Comparison of ENCODE assay signal across 15 mouse cellular contexts in the genomic region with DNA sequence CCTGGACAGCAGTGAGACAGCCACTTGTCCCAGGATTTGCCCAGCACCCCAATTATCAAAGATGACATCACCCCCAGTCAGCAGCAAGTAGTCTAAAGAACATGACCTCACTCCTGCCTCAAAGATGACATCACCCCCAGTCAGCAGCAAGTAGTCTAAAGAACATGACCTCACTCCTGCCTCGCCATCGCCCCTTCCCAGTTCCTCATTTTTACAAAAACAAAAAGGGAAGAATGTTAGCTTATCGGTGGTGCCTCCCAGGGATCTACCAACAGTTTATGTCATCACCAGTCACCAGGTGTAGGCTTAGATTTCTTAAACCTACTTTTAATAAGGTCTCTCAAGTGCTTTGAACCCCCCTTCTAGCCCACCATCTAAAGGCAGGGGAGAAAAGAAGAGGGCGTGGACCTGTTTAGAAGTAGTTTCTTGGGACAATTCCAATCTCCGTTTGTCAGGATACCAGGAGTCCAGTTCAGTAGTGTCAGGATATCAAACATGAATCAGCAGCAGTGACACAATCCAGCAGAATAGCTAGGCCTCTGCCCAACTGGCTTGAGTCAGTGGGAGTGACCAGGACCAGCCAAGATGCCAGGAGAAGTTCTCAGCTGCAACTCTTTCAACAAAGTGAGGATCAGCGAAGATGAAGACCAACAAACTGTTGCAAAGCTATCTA.
A peak's percentile ranks its signal among the peaks of the same experiment; 100 is the strongest.
DNase-seq lines count a peak whose midpoint lies in the region; ATAC-seq and TF ChIP-seq lines count a peak whose summit lies in the region.
"Had no signal": no experiment of that assay in that cellular context is flagged by ENCODE, and none has a peak within 500 bp of the region (broad histone marks: within the 10 kb centered on the region; RNA-seq: fewer than 3 reads in every experiment).

No protein-coding gene starts in this region.

- no peak overlapping the region for H3K4me2 ChIP-seq in heart, embryonic 11.5 days
- H3K4me2 ChIP-seq: embryonic facial prominence, embryonic 13.5 days; heart, embryonic 15.5 days had no signal

- peak; percentile 34 to 37 for DNase-seq in heart, adult 9 months (ENCODE audit: low spot score in 2 of 2)
- peak; percentile 32 for DNase-seq in lung, postnatal 25 days (ENCODE audit: low spot score)
- no peak for DNase-seq in lung, postnatal 14 days
- peak; percentile 31 for DNase-seq in NIH3T3 (ENCODE audit: low read depth)
- no peak for DNase-seq in cerebellum, adult 2 months
- DNase-seq in cerebellum, adult 9-10 months = no peak
- DNase-seq: cerebellum, postnatal 25 days; gastrocnemius, adult 2 months; right cerebral cortex, postnatal 4 days had no signal

- H3K9ac ChIP-seq in heart, embryonic 11.5 days (ENCODE audit: low read depth, low read length) = no peak overlapping the region
- H3K9ac ChIP-seq: embryonic facial prominence, embryonic 13.5 days; heart, embryonic 15.5 days had no signal

- no peak overlapping the region for H3K4me3 ChIP-seq in heart, embryonic 11.5 days (ENCODE audit: low read depth, low read length)
- H3K4me3 ChIP-seq in cerebellum, adult 2 months (replicated peaks; ENCODE audit: insufficient read depth, low read depth, low read length) = no peak overlapping the region
- H3K4me3 ChIP-seq: embryonic facial prominence, embryonic 13.5 days; gastrocnemius, adult 2 months; heart, embryonic 15.5 days; left cerebral cortex, adult 2 months had no signal

- no peaks in the 10 kb centered on the region for H3K9me3 ChIP-seq in heart, embryonic 11.5 days (replicated peaks; ENCODE audit: control insufficient read depth, low read length)
- H3K9me3 ChIP-seq: heart, embryonic 15.5 days had no signal

- ATAC-seq in heart, embryonic 11.5 days (replicated peaks; ENCODE audit: insufficient number of reproducible peaks, low FRiP score, low TSS enrichment) = no peak
- peak; percentile 88 for ATAC-seq in neutrophil, adult 5-6 weeks (ENCODE audit: extremely low read depth, insufficient number of reproducible peaks, low FRiP score, poor library complexity, severe bottlenecking)

- TF ChIP-seq POLR2A in cerebellum, adult 2 months (IDR thresholded peaks at IDR 0.05; ENCODE audit: borderline replicate concordance, insufficient read depth, low read length) = no peak

- no peaks in the 10 kb centered on the region for H3K27me3 ChIP-seq in heart, embryonic 11.5 days (ENCODE audit: control insufficient read depth, insufficient read depth, low read length)
- H3K27me3 ChIP-seq in cerebellum, adult 2 months (ENCODE audit: control insufficient read depth, insufficient read depth, low read length) = no peaks in the 10 kb centered on the region
- H3K27me3 ChIP-seq: embryonic facial prominence, embryonic 13.5 days; heart, embryonic 15.5 days had no signal

- TF ChIP-seq CTCF in cerebellum, adult 2 months (IDR thresholded peaks at IDR 0.05; ENCODE audit: borderline replicate concordance, insufficient read depth, low read depth, low read length) = no peak

- WGBS in heart, embryonic 11.5 days (ENCODE audit: insufficient replicate concordance) = 74% methylated on average over 6 of the region's 6 CpGs
- WGBS in cerebellum, adult 2 months = 84% methylated on average over 6 of the region's 6 CpGs

- no peaks in the 10 kb centered on the region for H3K36me3 ChIP-seq in heart, embryonic 11.5 days (ENCODE audit: control insufficient read depth, insufficient read depth, low read length)
- H3K36me3 ChIP-seq: embryonic facial prominence, embryonic 13.5 days; heart, embryonic 15.5 days had no signal

- no peaks in the 10 kb centered on the region for H3K4me1 ChIP-seq in heart, embryonic 11.5 days (ENCODE audit: control insufficient read depth, insufficient read depth, low read length)
- H3K4me1 ChIP-seq in cerebellum, adult 2 months (ENCODE audit: control insufficient read depth, insufficient read depth, low read length) = peaks cover 5% of the 10 kb centered on the region; the same call in 1 of the 2 replicates

- no peak overlapping the region for H3K27ac ChIP-seq in heart, embryonic 11.5 days (ENCODE audit: low read depth, low read length)
- H3K27ac ChIP-seq in cerebellum, adult 2 months (ENCODE audit: insufficient read depth, low read length) = no peak overlapping the region
- H3K27ac ChIP-seq: embryonic facial prominence, embryonic 13.5 days; gastrocnemius, adult 2 months; heart, embryonic 15.5 days; left cerebral cortex, adult 2 months; macrophage had no signal

Comparison
In these comparisons a context has a peak if more than half of its experiments do, and no peak if none do; other contexts are left out.
1. DNase-seq: peak in heart, adult 9 months (2 of 2), lung, postnatal 25 days (single experiment) and NIH3T3 (single experiment); none in lung, postnatal 14 days (single experiment), cerebellum, adult 2 months (0 of 2) and cerebellum, adult 9-10 months (single experiment).